Mouse (Mus musculus): Measurements from ENCODE around the gene Ndst2. TPM values are rescaled to one million over a fixed set of nuclear protein-coding genes. Genes with fewer than 3 reads are reported as not detected.
"Not testable (repeated sequence)": the region's sequence is repeated elsewhere in the genome, so short reads cannot be mapped to it uniquely, and the experiment has no call there.

Gene Ndst2
- total RNA-seq, 2 experiments from 2014 or later = 22.8 to 26.7 TPM

DNA sequence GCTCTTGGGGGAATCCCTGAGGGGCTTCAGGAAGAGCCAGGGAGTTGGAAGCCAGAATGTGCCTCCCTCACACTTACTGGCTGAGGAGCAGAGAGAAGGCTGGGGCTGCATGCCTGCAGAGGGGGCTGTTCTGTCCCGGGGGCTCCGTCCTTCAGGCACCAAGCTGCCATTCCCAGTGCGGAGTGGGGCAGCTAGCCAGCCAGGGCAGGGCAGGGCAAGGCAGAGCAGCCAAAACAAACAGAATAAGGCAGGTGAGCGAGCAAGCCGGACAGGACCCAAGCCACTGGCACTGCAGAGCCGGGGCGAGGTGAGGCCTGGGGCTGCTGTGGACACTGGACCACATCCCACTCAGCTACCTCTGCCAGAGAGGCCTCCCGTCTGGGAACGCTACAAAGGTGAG, 6.9 kb upstream of the Ndst2 start:
- no peak for DNase-seq (ENCODE audit: low spot score in 2 of 2)

DNA sequence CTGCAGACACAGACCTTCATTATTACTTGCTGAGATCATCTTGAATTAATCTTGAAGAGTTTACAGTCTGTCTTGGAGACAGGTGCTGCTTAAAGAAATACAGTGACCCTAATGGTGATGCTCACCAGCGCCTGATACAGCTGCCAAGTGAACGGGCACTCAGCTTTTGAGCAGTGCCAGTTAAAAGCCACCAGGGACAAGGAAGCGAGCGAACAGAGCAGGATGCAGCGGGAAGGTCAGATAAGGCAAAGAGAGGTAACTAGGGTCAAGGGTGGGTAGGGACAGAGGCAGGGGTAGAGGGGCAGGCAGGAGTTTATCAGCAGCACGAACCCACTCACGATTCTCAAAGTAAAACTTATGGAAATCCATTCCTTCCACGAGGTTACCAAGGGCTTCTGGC, 4.1 kb upstream of the Ndst2 start:
- DNase-seq (ENCODE audit: low spot score in 2 of 2) = no peak

DNA sequence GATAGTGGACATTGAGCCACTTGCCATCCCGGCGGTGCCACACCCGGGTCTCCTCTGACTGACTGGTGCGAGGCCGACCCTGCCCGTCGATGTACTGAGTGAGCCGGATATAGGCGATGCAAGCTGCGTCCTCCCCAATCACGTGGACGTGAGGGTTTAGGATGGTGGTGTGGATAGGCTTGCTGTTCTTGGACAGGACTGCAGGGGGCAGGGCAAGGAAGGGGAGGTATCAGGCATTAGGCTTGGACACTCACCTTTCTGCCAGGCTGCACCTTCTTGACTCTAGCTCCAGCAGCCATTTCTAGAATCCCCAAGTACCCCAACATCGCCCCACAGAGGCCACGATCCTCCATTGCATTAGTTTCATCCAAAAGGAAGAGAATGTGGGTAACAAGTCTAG, 2.9 kb upstream of the Ndst2 start:
- peak in 1 of 2 experiments; percentile 42 for DNase-seq (ENCODE audit: low spot score in 2 of 2)

DNA sequence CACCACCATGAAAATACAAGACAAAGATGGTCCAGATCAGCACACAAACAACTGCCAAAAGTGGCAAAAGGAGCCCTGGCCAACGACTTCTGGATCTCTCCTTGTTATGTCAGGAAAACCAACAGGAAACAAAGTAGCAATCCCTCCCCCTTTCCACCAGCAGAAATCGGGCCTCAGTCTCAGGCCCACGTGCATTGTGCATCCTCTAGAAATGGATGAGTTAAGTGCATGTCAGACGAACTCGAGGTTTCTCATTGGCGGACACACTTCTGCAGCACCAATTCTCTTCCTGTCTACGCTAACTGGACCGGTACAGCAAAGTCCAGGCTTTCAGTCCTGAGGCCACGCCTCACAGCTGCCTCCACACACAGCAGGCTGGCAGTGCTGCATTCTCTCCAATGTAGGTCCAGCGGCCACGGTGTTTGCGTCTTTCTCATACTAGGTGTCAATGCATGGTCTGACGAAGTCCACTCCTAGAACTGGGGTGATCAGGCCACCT, 1.6 kb upstream of the Ndst2 start:
- no peak for DNase-seq (ENCODE audit: low spot score in 2 of 2)

DNA sequence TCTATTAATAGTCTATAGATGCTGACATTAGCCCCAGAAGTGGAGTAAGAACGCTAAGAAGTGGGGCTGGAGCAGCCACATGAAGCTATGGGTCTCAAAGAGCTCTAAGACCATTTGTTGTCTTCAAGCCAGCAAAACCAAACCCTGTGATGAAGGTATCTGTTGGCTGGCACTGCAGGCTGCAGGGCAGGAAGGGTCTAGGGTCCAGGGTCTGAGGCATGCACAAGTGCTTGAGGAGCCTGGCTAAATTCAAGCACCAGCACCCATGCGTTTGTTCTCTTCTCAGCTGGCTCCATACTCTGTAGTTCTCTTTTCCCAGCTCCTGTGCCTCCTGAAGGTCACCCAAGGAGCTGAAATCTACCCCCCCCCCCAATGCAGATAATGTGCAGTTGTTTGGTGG, 690 bp upstream of the Ndst2 start:
- DNase-seq (ENCODE audit: low spot score in 2 of 2) = no peak

DNA sequence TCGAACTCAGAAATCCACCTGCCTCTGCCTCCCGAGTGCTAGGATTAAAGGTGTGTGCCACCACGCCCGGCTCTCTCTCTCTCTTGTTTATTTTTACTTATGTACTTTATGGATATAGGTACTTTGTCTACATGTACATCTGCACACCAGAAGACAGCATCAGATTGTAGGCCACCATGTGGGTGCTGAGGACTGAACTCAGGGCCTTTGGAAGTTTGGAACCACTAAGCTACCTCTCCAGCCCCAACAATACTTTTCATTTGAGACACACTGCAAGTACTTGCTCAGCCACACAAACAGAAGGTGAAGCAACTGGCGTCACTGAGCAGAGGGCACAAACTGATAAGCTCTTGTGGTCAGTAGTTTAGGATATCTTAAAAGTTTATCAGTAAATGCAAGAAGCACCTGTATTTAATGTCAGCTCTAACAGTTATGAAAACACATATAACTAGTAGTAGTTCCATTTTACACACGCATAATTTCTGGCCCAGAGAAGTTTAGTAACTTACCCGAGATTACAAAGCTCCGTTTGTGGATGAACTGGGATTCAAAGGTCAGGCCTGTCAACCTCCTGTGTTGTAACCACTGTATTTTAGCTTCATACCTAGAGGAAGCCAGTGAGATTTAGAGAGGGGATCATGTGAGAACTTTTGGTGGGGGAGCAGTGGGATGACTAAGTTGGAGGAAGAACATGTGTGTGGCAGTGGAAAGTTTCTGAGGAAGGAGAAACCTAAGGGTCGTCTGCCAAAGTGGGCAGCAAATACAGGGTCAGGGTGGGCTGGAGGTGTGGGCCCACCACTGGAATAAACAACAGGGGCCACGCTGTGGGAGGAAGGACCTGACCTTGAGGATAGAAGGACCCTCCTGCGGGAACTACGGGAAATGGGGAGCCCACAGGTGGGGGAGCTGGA, 1.1 kb downstream of the Ndst2 start:
- DNase-seq (ENCODE audit: low spot score in 2 of 2) = no peak

DNA sequence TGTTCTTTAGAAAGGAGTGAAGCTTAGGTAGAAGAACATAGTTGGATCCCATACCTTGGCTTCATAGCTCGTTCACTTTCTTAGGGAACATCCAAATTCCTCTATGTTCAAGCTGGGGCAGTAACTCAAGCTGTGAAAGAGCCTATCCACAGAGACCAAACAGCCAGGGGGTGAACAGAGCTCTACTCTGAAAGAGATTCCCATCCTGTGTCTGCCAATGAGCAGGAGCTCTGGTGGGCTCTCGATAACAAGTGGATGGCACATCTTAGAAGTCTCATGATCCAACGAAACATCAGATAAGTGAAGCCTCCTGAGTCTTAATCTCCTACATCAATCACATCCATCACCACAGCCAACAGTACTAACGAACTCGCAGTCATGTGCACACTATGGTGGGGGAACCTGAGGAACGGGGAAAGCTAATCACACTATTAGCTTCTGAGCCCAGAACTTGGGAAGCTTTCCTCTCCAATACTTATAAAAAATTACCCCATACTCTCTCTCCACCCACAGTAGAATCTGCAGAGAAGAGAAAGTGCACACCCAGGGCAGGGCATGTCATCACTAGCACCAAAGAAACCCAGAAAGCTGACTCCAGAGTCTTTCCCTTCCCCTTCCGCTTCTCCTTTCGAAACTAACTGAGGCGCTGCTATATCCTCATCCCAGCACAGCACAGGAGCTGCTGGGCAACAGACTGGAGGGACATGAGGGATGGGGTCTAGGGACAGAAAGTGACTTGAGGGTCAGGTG, 3.3 kb downstream of the Ndst2 start:
- DNase-seq (ENCODE audit: low spot score in 2 of 2) = no peak

DNA sequence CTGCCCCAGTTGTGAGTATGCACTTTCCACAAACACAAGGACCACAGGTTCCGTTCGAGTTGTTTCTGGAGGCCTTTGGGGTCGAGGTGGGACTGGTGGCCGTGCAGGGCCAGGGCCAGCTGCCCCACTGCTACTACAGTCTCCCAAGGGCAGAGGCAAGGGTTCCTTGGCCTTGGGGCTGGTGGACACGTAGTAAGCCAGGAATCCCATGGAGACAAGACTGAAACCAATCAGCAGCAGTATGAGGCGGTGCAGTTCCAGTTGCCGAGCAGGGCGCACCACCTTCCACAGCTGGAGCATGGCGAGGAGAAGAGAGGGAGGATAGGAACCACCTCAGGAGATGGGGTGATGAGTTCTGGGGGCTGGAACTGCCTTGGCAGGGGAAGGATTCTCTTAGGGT, 4.5 kb downstream of the Ndst2 start:
- DNase-seq (ENCODE audit: low spot score in 2 of 2) = no peak

DNA sequence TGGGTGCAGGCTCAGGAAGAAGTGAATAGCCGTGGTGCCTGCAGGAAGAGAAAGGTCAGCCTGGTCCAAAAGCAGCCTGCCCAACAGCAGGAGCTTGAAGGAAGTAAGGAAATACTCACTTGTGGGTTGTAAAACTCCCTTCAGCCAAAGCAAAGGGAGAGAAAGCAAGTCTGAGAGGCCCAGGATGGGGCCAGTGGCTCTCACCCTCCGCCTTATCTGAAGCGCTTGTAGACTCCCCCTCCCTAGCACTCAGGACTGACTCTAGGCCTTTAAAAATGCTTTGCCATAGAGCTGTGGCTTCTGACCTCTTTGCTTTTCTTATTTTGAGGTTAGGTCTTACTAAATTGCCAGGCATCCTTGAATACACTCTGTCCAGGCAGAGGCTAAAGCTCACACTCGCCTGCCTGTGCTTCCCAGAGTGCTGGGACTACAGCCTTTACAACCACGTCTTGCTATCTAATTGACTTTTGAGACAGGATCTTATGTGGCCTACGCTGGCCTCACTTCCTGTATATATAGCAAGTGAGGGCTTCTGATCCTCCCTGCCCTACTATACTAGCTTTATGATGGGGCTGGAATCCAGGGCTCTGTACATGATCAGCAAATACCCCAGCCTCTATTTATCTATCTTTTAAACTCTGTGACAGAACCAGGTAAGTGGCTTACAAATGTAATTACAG, 8.6 kb downstream of the Ndst2 start:
- no peak for DNase-seq (ENCODE audit: low spot score in 2 of 2)

DNA sequence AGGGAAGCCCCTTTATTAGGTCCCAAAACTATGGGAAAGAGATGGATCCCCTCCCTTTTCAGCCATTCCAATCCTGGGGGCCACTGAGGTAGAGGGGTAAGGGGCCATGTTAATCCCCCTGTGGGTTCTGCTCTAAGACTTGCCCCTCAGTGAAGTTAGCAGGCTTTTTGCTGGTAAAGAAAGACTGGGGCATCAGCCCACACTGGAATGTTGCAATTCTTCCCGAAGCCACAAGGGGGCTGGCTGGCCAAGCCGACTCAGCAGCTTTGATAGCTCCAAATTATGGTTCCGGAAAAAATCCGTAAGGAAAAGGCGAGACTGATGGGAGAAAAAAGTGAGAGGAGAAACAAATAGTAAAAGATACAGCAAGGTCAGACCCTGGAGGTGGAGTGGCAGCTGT, 10.3 kb downstream of the Ndst2 start:
- DNase-seq (ENCODE audit: low spot score in 2 of 2) = peak in 1 of 2 experiments; percentile 67

DNA sequence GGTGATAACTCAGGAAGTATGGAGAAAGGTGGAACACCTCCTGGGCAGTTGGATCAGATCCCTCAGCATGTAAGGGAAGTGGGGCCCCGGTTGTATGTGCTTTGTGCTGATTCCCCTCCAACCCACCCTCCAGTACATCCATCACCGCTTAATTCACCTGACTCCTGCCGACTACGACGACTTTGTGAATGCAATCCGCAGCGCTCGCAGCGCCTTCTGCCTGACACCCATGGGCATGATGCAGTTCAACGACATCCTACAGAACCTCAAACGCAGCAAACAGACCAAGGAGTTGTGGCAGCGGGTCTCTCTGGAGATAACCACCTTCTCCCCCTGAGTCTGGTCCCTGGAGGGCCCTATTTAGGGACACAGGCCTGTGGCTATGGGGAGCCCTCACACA, 11.4 kb downstream of the Ndst2 start:
- no peak for DNase-seq (ENCODE audit: low spot score in 2 of 2)

DNA sequence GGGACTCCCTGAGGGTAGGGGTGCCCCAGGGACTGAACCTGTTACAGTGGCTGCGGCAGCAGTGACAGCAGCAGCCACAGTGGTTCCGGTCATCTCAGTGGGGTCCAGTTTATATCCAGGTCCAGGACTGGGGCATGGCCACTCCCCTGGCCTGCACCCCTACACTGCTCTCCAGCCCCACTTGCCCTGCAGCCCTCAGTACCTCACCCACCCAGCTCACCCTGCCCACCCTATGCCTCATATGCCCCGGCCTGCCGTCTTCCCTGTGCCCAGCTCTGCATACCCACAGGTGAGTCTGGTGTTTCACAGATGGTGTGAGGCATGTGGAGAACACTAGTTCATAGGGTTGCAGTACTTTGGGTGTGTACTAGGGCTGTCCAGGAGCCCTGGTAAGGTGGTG, 13.0 kb downstream of the Ndst2 start:
- no peak for DNase-seq (ENCODE audit: low spot score in 2 of 2)

DNA sequence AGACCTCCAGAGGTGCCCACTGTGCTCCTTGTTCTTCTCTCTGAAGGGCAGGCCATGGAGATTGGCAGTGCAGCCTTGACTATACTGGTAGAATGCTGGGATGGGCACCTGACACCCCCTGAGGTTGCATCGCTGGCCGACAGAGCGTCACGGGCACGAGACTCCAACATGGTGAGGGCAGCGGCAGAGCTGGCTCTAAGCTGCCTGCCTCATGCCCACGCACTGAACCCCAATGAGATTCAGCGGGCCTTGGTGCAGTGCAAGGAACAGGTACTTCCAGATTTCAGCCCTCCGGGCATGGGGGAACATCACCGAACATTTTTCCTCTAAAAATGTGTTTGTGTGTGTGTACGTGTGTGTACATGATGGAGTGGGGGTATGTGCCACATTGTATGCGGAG, 14.6 kb downstream of the Ndst2 start:
- DNase-seq (ENCODE audit: low spot score in 2 of 2) = no peak

DNA sequence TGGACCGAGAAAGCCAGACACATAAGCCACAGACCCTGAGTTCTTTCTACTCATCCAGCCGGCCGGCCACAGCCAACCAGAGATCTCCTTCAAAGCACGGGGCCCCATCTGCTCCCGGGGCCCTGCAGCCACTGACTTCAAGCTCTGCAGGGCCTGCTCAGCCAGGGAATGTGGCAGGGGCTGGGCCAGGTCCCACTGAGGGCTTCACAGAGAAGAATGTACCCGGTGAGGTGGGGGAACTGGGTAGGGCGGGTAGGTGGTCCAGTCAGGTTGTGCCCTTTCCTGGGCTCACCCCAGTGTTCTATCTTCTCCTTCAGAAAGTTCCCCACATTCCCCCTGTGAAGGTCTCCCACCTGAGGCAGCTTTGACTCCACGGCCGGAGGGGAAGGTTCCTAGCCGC, 15.9 kb downstream of the Ndst2 start:
- no peak for DNase-seq (ENCODE audit: low spot score in 2 of 2)

DNA sequence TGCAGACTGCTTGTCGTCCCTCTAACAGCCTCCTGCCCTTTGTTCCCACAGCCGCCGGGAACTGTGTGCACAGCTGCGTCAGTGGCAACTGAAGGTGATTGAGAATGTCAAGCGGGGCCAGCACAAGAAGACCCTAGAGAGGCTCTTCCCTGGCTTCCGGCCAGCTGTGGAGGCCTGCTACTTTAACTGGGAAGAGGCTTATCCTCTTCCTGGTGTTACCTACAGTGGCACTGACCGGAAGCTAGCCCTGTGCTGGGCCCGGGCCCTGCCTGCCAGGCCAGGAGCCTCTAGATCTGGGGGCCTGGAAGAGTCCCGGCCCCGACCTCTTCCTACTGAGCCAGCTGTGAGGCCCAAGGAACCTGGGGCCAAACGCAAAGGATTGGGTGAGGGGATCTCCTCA, 20.5 kb downstream of the Ndst2 start:
- no peak for DNase-seq (ENCODE audit: low spot score in 2 of 2)

DNA sequence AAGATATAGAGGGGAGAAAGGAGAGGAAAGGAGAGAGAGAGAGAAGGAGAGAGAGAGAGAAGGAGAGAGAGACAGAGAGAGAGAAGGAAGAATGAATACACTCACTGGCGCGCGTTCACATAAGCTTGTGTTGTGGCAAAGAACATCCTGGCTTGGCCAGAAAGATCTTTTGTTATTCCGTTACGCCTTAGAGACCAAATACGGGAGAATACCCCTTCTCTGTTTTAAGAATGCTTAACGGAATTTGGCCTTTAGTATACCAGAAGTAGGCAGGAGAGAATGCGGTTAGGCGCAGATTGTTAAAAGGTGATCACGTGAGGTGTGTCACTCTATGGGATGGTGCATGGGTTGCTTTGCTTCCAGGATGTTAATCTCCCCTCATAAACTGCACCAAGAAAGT, 26.1 kb downstream of the Ndst2 start:
- no peak for DNase-seq (ENCODE audit: low spot score in 2 of 2)

DNA sequence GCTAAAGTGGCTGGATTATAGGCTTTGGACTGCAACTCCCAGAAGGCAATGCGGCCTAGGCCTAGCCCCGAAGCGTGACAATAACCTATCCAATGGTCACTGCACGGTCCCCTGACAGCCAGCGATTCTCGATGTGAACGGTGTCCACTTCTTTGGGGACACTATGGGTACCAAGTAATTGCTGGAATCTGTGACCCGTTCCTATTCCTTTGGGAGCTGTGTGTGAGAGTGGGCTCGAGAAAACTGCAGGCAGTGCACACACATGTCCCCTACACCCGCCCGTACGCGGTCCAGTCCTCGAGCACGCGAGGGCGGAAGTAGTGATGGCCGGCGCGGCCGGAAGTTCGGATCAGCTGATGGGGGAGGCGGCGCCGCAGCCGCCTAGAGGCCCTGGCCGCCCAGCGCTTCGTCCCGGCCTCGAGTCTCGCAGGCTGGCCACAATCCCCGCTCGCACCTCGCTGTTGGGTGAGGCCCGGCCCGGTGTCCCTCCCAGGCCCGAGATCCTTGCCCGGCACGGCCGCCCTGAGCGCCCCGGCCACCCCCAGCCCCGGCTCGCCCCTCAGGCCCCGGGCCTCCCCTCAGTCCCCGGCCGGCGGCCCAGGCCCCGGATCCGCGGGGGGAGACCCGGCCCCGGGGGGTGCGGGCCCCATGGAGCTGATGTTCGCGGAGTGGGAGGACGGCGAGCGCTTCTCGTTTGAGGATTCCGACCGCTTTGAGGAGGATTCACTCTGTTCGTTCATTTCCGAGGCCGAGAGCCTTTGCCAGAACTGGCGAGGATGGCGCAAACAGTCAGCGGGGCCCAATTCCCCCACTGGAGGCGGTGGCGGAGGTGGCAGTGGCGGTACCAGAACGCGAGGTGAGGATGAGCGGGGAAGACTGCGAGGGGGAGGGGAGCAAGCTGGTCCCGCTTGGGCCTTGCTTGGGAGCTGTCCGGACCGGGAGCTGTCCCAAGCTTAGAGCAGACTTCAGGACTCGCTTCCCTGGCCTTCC, 26.9 kb downstream of the Ndst2 start, which contains the start of gene Zswim8:
Zswim8 (plus strand) TSS at position 352 of the 990 bp plus-strand sequence.
- peak; percentile 80 to 91 for DNase-seq (ENCODE audit: low spot score in 2 of 2)

DNA sequence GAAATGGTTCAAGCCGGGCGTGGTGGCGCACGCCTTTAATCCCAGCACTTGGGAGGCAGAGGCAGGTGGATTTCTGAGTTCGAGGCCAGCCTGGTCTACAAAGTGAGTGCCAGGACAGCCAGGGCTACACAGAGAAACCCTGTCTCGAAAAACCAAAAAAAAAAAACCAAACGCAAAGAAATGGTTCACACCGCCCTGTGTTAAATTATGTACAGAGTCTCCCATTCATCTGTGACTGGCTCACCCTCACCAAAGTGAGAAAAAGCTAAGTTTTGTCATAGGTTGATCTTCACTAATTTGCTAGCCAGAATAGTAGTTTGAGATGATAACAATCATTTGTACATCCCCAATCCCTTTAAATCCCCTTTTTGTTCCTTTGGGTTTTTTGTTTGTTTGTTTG, 30.9 kb downstream of the Ndst2 start:
- DNase-seq (ENCODE audit: low spot score in 2 of 2) = not testable (repeated sequence)

DNA sequence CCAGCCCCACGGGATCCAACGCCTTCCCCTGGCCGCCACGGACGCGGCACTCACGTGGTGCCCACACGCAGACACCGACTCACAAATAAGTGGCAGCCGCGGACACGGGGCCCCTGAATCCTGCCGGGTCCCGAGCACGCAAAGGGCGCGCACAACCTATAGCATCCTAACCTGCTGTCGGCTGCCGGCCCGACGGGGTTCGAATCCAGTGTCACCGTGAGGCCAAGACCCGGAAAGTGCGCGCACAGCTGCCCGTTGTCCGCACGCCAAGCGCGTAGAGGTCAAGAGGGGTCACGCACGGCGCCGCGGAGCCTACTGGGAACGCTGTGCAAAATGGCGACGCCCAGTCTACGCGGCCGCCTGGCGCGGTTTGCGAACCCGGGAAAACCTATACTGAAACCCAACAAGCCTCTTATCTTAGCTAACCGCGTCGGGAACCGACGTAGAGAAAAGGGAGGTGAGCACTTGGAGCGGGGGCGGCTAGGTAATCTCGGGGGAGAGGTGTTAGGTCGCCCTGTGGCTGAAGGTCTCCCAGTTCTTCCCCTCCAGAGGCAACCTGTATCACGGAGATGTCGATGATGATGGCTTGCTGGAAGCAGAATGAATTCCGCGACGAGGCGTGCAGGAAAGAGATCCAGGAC, 31.5 kb downstream of the Ndst2 start, which contains the start of gene Chchd1:
Chchd1 (plus strand) TSS at position 266 of the 641 bp plus-strand sequence.
- DNase-seq (ENCODE audit: low spot score in 2 of 2) = peak; percentile 88 to 95
